ENCODE assay signal across 9 mouse cellular contexts in the genomic region with DNA sequence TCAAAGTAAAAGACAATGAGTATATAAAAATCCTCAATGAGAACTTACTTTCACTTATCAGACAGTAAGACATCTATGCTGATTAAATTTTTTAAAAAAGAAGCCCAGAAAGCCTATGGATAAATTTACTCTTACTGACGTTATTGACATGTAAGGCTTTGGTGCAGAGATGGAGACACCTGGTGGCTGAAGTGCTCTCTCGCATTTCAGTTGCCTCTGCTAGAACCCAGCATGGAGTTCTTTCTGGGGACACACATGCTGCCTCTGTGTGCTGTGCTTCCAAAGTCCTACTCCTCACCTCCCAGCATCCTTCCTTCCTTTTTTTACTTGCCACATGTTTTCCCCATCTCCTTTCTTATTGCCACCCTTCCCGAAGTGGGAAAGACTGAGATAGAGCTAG. TPM values are rescaled to one million over a fixed set of nuclear protein-coding genes. Genes with fewer than 3 reads are reported as not detected.
A peak's percentile ranks its signal among the peaks of the same experiment; 100 is the strongest.
DNase-seq lines count a peak whose midpoint lies in the region; ATAC-seq and TF ChIP-seq lines count a peak whose summit lies in the region.
"Had no signal": no experiment of that assay in that cellular context is flagged by ENCODE, and none has a peak within 500 bp of the region (broad histone marks: within the 10 kb centered on the region; RNA-seq: fewer than 3 reads in every experiment).

No protein-coding gene starts in this region.

- H3K27me3 ChIP-seq in kidney, embryonic 14.5 days (ENCODE audit: control insufficient read depth, insufficient read depth, low read length): no peaks in the 10 kb centered on the region
- no peaks in the 10 kb centered on the region for H3K27me3 ChIP-seq in hindbrain, embryonic 13.5 days
- H3K27me3 ChIP-seq in neural tube, embryonic 13.5 days: no peaks in the 10 kb centered on the region
- H3K27me3 ChIP-seq: megakaryocyte, embryonic 14.5 days had no signal

- no peak overlapping the region for H3K9ac ChIP-seq in kidney, embryonic 14.5 days (ENCODE audit: low read depth, low read length)
- H3K9ac ChIP-seq in hindbrain, embryonic 13.5 days: no peak overlapping the region
- no peak overlapping the region for H3K9ac ChIP-seq in neural tube, embryonic 13.5 days

- 31% methylated on average over 3 of the region's 3 CpGs for WGBS in kidney, embryonic 14.5 days
- WGBS in hindbrain, embryonic 13.5 days: 37% methylated on average over 3 of the region's 3 CpGs
- 35% methylated on average over 3 of the region's 3 CpGs for WGBS in neural tube, embryonic 13.5 days

- H3K27ac ChIP-seq in kidney, embryonic 14.5 days (ENCODE audit: low read depth, low read length): no peak overlapping the region
- H3K27ac ChIP-seq in cortical plate, adult 2 months (ENCODE audit: insufficient read depth, low read length): no peak overlapping the region
- H3K27ac ChIP-seq in hindbrain, embryonic 13.5 days: no peak overlapping the region
- H3K27ac ChIP-seq in neural tube, embryonic 13.5 days (replicated peaks): no peak overlapping the region

- no peak overlapping the region for H3K4me2 ChIP-seq in kidney, embryonic 14.5 days (replicated peaks; ENCODE audit: low read depth, low read length)
- no peak overlapping the region for H3K4me2 ChIP-seq in hindbrain, embryonic 13.5 days
- H3K4me2 ChIP-seq in neural tube, embryonic 13.5 days: no peak overlapping the region

- TF ChIP-seq CTCF in cortical plate, adult 2 months (IDR thresholded peaks at IDR 0.05; ENCODE audit: extremely low read depth, insufficient read depth, low read length): peak; percentile 80

- H3K36me3 ChIP-seq in kidney, embryonic 14.5 days (ENCODE audit: control insufficient read depth, insufficient read depth, low read length): no peaks in the 10 kb centered on the region
- no peaks in the 10 kb centered on the region for H3K36me3 ChIP-seq in hindbrain, embryonic 13.5 days
- H3K36me3 ChIP-seq in neural tube, embryonic 13.5 days: no peaks in the 10 kb centered on the region

- no peak for TF ChIP-seq POLR2A in cortical plate, adult 2 months (IDR thresholded peaks at IDR 0.05; ENCODE audit: extremely low read depth, insufficient read depth, low read length)

- ATAC-seq in kidney, embryonic 14.5 days (ENCODE audit: low FRiP score, low TSS enrichment): no peak
- peak; percentile 75 for ATAC-seq in hindbrain, embryonic 13.5 days (ENCODE audit: low FRiP score)
- ATAC-seq in neural tube, embryonic 13.5 days (ENCODE audit: low read depth): peak; percentile 69; the same call in 1 of the 2 replicates
- ATAC-seq in monocyte, adult 5-6 weeks (replicated peaks; ENCODE audit: insufficient number of reproducible peaks, low FRiP score, low TSS enrichment, poor library complexity, severe bottlenecking): no peak

- H3K4me1 ChIP-seq in kidney, embryonic 14.5 days (ENCODE audit: control insufficient read depth, insufficient read depth, low read length): no peaks in the 10 kb centered on the region
- H3K4me1 ChIP-seq in cortical plate, adult 2 months (ENCODE audit: control insufficient read depth, insufficient read depth, low read length): peaks cover under 1% of the 10 kb centered on the region; the same call in 1 of the 2 replicates
- peaks cover 4% of the 10 kb centered on the region; the same call in 1 of the 2 replicates for H3K4me1 ChIP-seq in hindbrain, embryonic 13.5 days (replicated peaks)
- H3K4me1 ChIP-seq in neural tube, embryonic 13.5 days (replicated peaks): no peaks in the 10 kb centered on the region
- H3K4me1 ChIP-seq: megakaryocyte, embryonic 14.5 days had no signal

- intact Hi-C loops in left cerebral cortex, postnatal 14 days (cut with DNase I): loop anchor here (2.0 to 5.0 kb wide), 3 partner anchors 144 to 410 kb away; no protein-coding TSS in a partner anchor

- DNase-seq in kidney, adult 9 months: peak; percentile 21
- DNase-seq in T-cell, adult 2 months (ENCODE audit: low spot score): peak; percentile 58
- DNase-seq in left cerebral cortex, postnatal 14 days (ENCODE audit: low spot score in 2 of 2): peak; percentile 79 to 80

- H3K9me3 ChIP-seq in kidney, embryonic 14.5 days (ENCODE audit: control insufficient read depth, low read length): no peaks in the 10 kb centered on the region
- H3K9me3 ChIP-seq in hindbrain, embryonic 13.5 days: no peaks in the 10 kb centered on the region
- H3K9me3 ChIP-seq in neural tube, embryonic 13.5 days: no peaks in the 10 kb centered on the region
- H3K9me3 ChIP-seq: megakaryocyte, embryonic 14.5 days had no signal

- H3K4me3 ChIP-seq in kidney, embryonic 14.5 days (ENCODE audit: low read length): no peak overlapping the region
- no peak overlapping the region for H3K4me3 ChIP-seq in cortical plate, adult 2 months (ENCODE audit: insufficient read depth, low read length)
- no peak overlapping the region for H3K4me3 ChIP-seq in hindbrain, embryonic 13.5 days
- no peak overlapping the region for H3K4me3 ChIP-seq in neural tube, embryonic 13.5 days
- H3K4me3 ChIP-seq: megakaryocyte, embryonic 14.5 days had no signal

RNA-seq across cellular contexts. Expression of a gene that starts 58.4 kb away (rescaled TPM):
- polyA plus RNA-seq in kidney, embryonic 14.5 days (2014; fragmentation: Nextera tagmentation; extraction: Ambion mirVana): 0.32 and 0.36 TPM in 2 replicates
- 4.6 and 5.4 TPM in 2 replicates for polyA plus RNA-seq in cortical plate, adult 2 months (2012; rRNA removed)
- 0.71 and 1.1 TPM in 2 replicates for polyA plus RNA-seq in hindbrain, embryonic 13.5 days (2015; fragmentation: Nextera tagmentation; extraction: Ambion mirVana)
- total RNA-seq in left cerebral cortex, postnatal 14 days (2021): 1 to 10 TPM; 3.0 to 3.8 TPM
- 0.59 and 0.61 TPM in 2 replicates for polyA plus RNA-seq in neural tube, embryonic 13.5 days (2015; fragmentation: Nextera tagmentation; extraction: Ambion mirVana)
- 0.64 TPM in 1 of 3 replicates, not detected in the others for total RNA-seq in monocyte, adult 5-6 weeks (2017)

Comparison
In these comparisons a context has a peak if more than half of its experiments do, and no peak if none do; other contexts are left out.
1. DNase-seq: peak in every context shown above with its lines; median percentile 80 in left cerebral cortex, postnatal 14 days; 58 in T-cell, adult 2 months; 21 in kidney, adult 9 months.
2. ATAC-seq: peak in hindbrain, embryonic 13.5 days (single experiment) and neural tube, embryonic 13.5 days (single experiment); none in kidney, embryonic 14.5 days (single experiment) and monocyte, adult 5-6 weeks (single experiment).